Mouse (Mus musculus): Measurements from ENCODE around the gene Wdr25. TPM values are rescaled to one million over a fixed set of nuclear protein-coding genes. Genes with fewer than 3 reads are reported as not detected.

Wdr25 gene
- total and polyA plus RNA-seq, 3 experiments, result 6.5 to 12.0 (median 6.7) TPM

- no peak for DNase-seq
These were observed 94.0 kb downstream of the Wdr25 start for GRCm38 (mm10) chr12:108987448-108987847.

- DNase-seq, result peak; percentile 31
These were observed 97.0 kb downstream of the Wdr25 start for GRCm38 (mm10) chr12:108990425-108990824.

- no peak for DNase-seq
These were observed 99.6 kb downstream of the Wdr25 start for GRCm38 (mm10) chr12:108993046-108993445.

- DNase-seq, result peak; percentile 85
These were observed 101.1 kb downstream of the Wdr25 start for GRCm38 (mm10) chr12:108994436-108995031.

GRCm38 (mm10) chr12:108995976-108996636 is 102.7 kb downstream of the Wdr25 start:
- DNase-seq, result no peak

GRCm38 (mm10) chr12:108997249-108997648 is 103.8 kb downstream of the Wdr25 start:
- no peak for DNase-seq

GRCm38 (mm10) chr12:109002978-109003377 is 109.5 kb downstream of the Wdr25 start:
- DNase-seq, result no peak

GRCm38 (mm10) chr12:109010070-109010649 is 116.7 kb downstream of the Wdr25 start:
- DNase-seq, result no peak

GRCm38 (mm10) chr12:109022181-109022691 is 128.8 kb downstream of the Wdr25 start:
- DNase-seq, result no peak

GRCm38 (mm10) chr12:109022966-109023365 is 129.5 kb downstream of the Wdr25 start:
- DNase-seq, result no peak

GRCm38 (mm10) chr12:109023780-109024179 is 130.3 kb downstream of the Wdr25 start:
- no peak for DNase-seq

- no peak for DNase-seq
These were observed 143.6 kb downstream of the Wdr25 start for GRCm38 (mm10) chr12:109037026-109037425.

GRCm38 (mm10) chr12:109038179-109038819 is 144.9 kb downstream of the Wdr25 start:
- DNase-seq, result no peak

GRCm38 (mm10) chr12:109039311-109039710 is 145.9 kb downstream of the Wdr25 start:
- DNase-seq, result no peak

GRCm38 (mm10) chr12:109044497-109044896 is 151.1 kb downstream of the Wdr25 start:
- peak; percentile 34 for DNase-seq

- no peak for DNase-seq
These were observed 152.2 kb downstream of the Wdr25 start for GRCm38 (mm10) chr12:109045581-109045980.

GRCm38 (mm10) chr12:109049949-109050348 is 156.5 kb downstream of the Wdr25 start:
- DNase-seq, result no peak

GRCm38 (mm10) chr12:109053020-109053806 is 159.8 kb downstream of the Wdr25 start:
- peak; percentile 22 for DNase-seq

GRCm38 (mm10) chr12:109057736-109058135 is 164.3 kb downstream of the Wdr25 start:
- DNase-seq, result no peak

GRCm38 (mm10) chr12:109058660-109059059 is 165.2 kb downstream of the Wdr25 start:
- DNase-seq, result no peak

GRCm38 (mm10) chr12:109067561-109068135 is 174.2 kb downstream of the Wdr25 start:
- peak; percentile 75 for DNase-seq
